Mouse (Mus musculus): ENCODE results near the gene Gm10720. TPM values are rescaled to one million over a fixed set of nuclear protein-coding genes. Genes with fewer than 3 reads are reported as not detected.
"Not testable (repeated sequence)": the region's sequence is repeated elsewhere in the genome, so short reads cannot be mapped to it uniquely, and the experiment has no call there.

Gm10720 gene
- not detected for total RNA-seq (2021)

GRCm38 (mm10) chr9:3015354-3015753, at the start of gene Gm10720:
Gene Gm10720, plus strand, starts transcription at chr9:3015654.
- DNase-seq; intact Hi-C loops (cut with DNase I): not testable (repeated sequence)

DNA sequence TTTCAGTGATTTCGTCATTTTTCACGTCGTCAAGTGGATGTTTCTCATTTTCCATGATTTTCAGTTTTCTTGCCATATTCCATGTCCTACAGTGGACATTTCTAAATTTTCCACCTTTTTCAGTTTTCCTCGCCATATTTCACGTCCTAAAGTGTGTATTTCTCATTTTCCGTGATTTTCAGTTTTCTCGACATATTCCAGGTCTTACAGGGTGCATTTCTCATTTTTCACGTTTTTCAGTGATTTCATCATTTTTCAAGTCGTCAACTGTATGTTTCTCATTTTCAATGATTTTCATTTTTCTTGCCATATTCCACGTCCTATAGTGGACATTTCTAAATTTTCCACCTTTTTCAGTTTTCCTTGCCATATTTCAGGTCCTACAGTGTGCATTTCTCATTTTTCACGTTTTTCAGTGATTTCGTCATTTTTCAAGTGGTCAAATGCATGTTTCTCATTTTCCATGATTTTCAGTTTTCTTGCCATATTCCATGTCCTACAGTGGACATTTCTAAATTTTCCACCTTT, 14.9 kb upstream of the Gm10720 start, which contains the start of gene Gm10722:
TSS of gene Gm10722 (plus strand) at position 478 of the 528 bp plus-strand sequence.
- DNase-seq: peak in 1 of 2 experiments; percentile 29
- intact Hi-C loops (cut with DNase I): not testable (repeated sequence)

DNA sequence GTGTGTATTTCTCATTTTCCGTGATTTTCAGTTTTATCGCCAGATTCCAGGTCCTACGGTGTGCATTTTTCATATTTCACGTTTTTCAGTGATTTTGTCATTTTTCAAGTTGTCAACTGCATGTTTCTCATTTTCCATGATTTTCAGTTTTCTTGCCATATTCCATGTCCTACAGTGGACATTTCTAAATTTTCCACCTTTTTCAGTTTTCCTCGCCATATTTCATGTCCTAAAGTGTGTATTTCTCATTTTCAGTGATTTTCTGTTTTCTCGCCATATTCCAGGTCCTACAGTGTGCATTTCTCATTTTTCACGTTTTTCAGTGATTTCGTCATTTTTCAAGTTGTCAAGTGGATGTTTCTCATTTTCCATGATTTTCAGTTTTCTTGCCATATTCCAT, 14.4 kb upstream of the Gm10720 start:
- DNase-seq: peak; percentile 2 to 3
- intact Hi-C loops (cut with DNase I): not testable (repeated sequence)

- DNase-seq: peak; percentile 94 to 95
- intact Hi-C loops (cut with DNase I): not testable (repeated sequence)
Measured at GRCm38 (mm10) chr9:3001948-3002659, 13.3 kb upstream of the Gm10720 start.

DNA sequence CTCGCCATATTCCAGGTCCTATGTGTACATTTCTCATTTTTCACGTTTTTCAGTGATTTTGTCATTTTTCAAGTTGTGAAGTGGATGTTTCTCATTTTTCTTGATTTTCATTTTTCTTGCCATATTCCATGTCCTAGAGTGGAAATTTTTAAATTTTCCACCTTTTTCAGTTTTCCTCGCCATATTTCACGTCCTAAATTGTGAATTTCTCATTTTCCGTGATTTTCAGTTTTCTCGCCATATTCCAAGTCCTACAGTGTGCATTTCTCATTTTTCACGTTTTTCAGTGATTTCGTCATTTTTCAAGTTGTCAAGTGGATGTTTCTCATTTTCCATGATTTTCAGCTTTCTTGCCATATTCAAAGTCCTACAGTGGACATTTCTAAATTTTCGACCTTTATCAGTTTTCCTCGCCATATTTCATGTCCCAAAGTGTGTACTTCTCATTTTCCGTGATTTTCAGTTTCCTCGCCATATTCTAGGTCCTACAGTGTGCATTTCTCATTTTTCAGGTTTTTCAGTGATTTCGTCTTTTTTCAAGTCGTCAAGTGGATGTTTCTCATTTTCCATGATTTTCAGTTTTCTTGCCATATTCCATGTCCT, 12.6 kb upstream of the Gm10720 start, which contains the start of gene Gm11168:
TSS of gene Gm11168 (plus strand) at position 553 of the 603 bp plus-strand sequence.
- intact Hi-C loops (cut with DNase I); DNase-seq: not testable (repeated sequence)

- DNase-seq; intact Hi-C loops (cut with DNase I): not testable (repeated sequence)
Measured at GRCm38 (mm10) chr9:3006179-3006578, 9.3 kb upstream of the Gm10720 start.

GRCm38 (mm10) chr9:3006636-3007035, 8.8 kb upstream of the Gm10720 start:
- intact Hi-C loops (cut with DNase I): not testable (repeated sequence)
- peak; percentile 75 to 89 for DNase-seq

DNA sequence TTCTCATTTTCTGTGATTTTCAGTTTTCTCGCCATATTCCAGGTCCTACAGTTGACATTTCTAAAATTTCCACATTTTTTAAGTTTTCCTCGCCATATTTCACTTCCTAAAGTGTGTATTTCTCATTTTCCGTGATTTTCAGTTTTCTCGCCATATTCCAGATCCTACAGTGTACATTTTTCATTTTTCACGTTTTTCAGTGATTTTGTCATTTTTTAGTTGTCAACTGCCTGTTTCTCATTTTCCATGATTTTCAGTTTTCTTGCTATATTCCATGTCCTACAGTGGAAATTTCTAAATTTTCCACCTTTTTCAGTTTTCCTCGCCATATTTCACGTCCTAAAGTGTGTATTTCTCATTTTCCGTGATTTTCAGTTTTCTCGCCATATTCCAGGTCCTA, 8.2 kb upstream of the Gm10720 start:
- DNase-seq; intact Hi-C loops (cut with DNase I): not testable (repeated sequence)

DNA sequence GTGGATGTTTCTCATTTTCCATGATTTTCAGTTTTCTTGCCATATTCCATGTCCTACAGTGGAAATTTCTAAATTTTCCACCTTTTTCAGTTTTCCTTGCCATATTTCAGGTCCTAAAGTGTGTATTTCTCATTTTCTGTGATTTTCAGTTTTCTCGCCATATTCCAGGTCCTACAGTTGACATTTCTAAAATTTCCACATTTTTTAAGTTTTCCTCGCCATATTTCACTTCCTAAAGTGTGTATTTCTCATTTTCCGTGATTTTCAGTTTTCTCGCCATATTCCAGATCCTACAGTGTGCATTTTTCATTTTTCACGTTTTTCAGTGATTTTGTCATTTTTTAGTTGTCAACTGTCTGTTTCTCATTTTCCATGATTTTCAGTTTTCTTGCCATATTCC, 6.1 kb upstream of the Gm10720 start:
- DNase-seq; intact Hi-C loops (cut with DNase I): not testable (repeated sequence)

- intact Hi-C loops (cut with DNase I); DNase-seq: not testable (repeated sequence)
Measured at GRCm38 (mm10) chr9:3012054-3012621, 3.3 kb upstream of the Gm10720 start.

GRCm38 (mm10) chr9:3012733-3013279, 2.6 kb upstream of the Gm10720 start, which contains the start of gene Gm10721:
Gene Gm10721, plus strand, starts transcription at chr9:3013140.
- intact Hi-C loops (cut with DNase I); DNase-seq: not testable (repeated sequence)

DNA sequence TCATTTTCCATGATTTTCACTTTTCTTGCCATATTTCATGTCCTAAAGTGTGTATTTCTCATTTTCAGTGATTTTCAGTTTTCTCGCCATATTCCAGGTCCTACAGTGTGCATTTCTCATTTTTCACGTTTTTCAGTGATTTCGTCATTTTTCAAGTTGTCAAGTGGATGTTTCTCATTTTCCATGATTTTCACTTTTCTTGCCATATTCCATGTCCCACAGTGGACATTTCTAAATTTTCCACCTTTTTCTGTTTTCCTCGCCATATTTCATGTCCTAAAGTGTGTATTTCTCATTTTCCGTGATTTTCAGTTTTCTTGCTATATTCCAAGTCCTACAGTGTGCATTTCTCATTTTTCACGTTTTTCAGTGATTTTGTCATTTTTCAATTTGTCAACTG, 442 bp downstream of the Gm10720 start:
- DNase-seq; intact Hi-C loops (cut with DNase I): not testable (repeated sequence)

DNA sequence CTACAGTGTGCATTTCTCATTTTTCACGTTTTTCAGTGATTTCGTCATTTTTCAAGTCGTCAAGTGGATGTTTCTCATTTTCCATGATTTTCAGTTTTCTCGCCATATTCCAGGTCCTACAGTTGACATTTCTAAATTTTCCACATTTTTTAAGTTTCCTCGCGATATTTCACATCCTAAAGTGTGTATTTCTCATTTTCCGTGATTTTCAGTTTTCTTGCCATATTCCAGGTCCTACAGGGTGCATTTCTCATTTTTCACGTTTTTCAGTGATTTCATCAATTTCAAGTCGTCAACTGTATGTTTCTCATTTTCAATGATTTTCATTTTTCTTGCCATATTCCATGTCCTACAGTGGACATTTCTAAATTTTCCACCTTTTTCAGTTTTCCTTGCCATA, 1.7 kb downstream of the Gm10720 start, which contains the start of gene Gm10719:
TSS of gene Gm10719 (plus strand) at position 301 of the 400 bp plus-strand sequence.
- intact Hi-C loops (cut with DNase I); DNase-seq: not testable (repeated sequence)

DNA sequence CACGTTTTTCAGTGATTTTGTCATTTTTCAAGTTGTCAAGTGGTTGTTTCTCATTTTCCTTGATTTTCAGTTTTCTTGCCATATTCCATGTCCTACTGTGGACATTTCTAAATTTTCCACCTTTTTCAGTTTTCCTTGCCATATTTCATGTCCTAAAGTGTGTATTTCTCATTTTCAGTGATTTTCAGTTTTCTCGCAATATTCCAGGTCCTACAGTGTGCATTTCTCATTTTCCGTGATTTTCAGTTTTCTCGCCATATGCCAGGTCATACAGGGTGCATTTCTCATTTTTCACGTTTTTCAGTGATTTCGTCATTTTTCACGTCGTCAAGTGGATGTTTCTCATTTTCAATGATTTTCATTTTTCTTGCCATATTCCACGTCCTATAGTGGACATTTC, 3.5 kb downstream of the Gm10720 start:
- DNase-seq: peak in 1 of 2 experiments; percentile 7
- intact Hi-C loops (cut with DNase I): not testable (repeated sequence)

GRCm38 (mm10) chr9:3019835-3020727, 4.6 kb downstream of the Gm10720 start:
- peak; percentile 23 to 54 for DNase-seq
- intact Hi-C loops (cut with DNase I): not testable (repeated sequence)

- peak; percentile 60 to 61 for DNase-seq
- intact Hi-C loops (cut with DNase I): not testable (repeated sequence)
Measured at GRCm38 (mm10) chr9:3022316-3023008, 7.0 kb downstream of the Gm10720 start.

GRCm38 (mm10) chr9:3023312-3023984, 8.0 kb downstream of the Gm10720 start, which contains the start of gene Gm10718:
Gene Gm10718, plus strand, starts transcription at chr9:3023547.
- DNase-seq: peak in 1 of 2 experiments; percentile 5
- intact Hi-C loops (cut with DNase I): not testable (repeated sequence)

GRCm38 (mm10) chr9:3023985-3024648, 8.7 kb downstream of the Gm10720 start:
- peak; percentile 55 to 75 for DNase-seq
- intact Hi-C loops (cut with DNase I): not testable (repeated sequence)

Data from heart, postnatal 36 days (tissue).